Mouse (Mus musculus): Measurements from ENCODE around the gene Drosha. TPM values are rescaled to one million over a fixed set of nuclear protein-coding genes. Genes with fewer than 3 reads are reported as not detected.

Drosha gene
- polyA plus RNA-seq, 1 experiment from 2014 or later: 28.1 TPM

- WGBS: 84% methylated on average over 4 of the region's 4 CpGs
- no peaks in the 10 kb centered on the region for H3K9me3 ChIP-seq
- H3K27me3 ChIP-seq (replicated peaks): no peaks in the 10 kb centered on the region
- H3K27ac ChIP-seq: no peak overlapping the region
- H3K4me1 ChIP-seq: no peaks in the 10 kb centered on the region
- no peak for ATAC-seq (ENCODE audit: insufficient read depth, low FRiP score, low read depth)
- H3K36me3 ChIP-seq: 0 out of 2 replicates have a peak, but pooled peaks cover 2% of the 10 kb centered on the region
- no peak overlapping the region for H3K4me3 ChIP-seq (replicated peaks)
- H3K9ac ChIP-seq: no peak overlapping the region
- H3K4me2 ChIP-seq: no peak overlapping the region
These were observed 19.5 kb upstream of the Drosha start for GRCm38 (mm10) chr15:12805071-12805470.

- 83% methylated on average over 10 of the region's 10 CpGs for WGBS
- Histone ChIP-seq H3K36me3 (peaks cover 19% of the 10 kb centered on the region), H3K4me2 (no peak overlapping the region), H3K9me3 (no peaks in the 10 kb centered on the region), H3K27me3 (replicated peaks) (no peaks in the 10 kb centered on the region), H3K4me1 (no peaks in the 10 kb centered on the region), H3K27ac (no peak overlapping the region), H3K9ac (no peak overlapping the region), H3K4me3 (replicated peaks) (no peak overlapping the region)
- no peak for ATAC-seq (ENCODE audit: insufficient read depth, low FRiP score, low read depth)
These were observed 17.5 kb upstream of the Drosha start for GRCm38 (mm10) chr15:12807088-12807487.

- Histone ChIP-seq H3K9me3 (no peaks in the 10 kb centered on the region), H3K4me3 (replicated peaks) (no peak overlapping the region), H3K36me3 (peaks cover 31% of the 10 kb centered on the region), H3K4me2 (no peak overlapping the region), H3K27ac (no peak overlapping the region), H3K27me3 (replicated peaks) (no peaks in the 10 kb centered on the region), H3K9ac (no peak overlapping the region), H3K4me1 (no peaks in the 10 kb centered on the region)
- ATAC-seq (ENCODE audit: insufficient read depth, low FRiP score, low read depth): no peak
- 83% methylated on average over 6 of the region's 6 CpGs for WGBS
These were observed 15.3 kb upstream of the Drosha start for GRCm38 (mm10) chr15:12809305-12809704.

- 94% methylated on average over 11 of the region's 11 CpGs for WGBS
- no peak for ATAC-seq (ENCODE audit: insufficient read depth, low FRiP score, low read depth)
- Histone ChIP-seq H3K27ac (no peak overlapping the region), H3K27me3 (replicated peaks) (no peaks in the 10 kb centered on the region), H3K36me3 (peaks cover 57% of the 10 kb centered on the region), H3K9ac (no peak overlapping the region), H3K9me3 (no peaks in the 10 kb centered on the region), H3K4me1 (no peaks in the 10 kb centered on the region), H3K4me2 (no peak overlapping the region), H3K4me3 (replicated peaks) (no peak overlapping the region)
These were observed 12.0 kb upstream of the Drosha start for GRCm38 (mm10) chr15:12812646-12813045.

- Histone ChIP-seq H3K27me3 (replicated peaks) (no peaks in the 10 kb centered on the region), H3K4me3 (replicated peaks) (no peak overlapping the region), H3K36me3 (peaks cover 55% of the 10 kb centered on the region), H3K27ac (no peak overlapping the region), H3K9ac (no peak overlapping the region), H3K4me2 (no peak overlapping the region), H3K4me1 (no peaks in the 10 kb centered on the region), H3K9me3 (no peaks in the 10 kb centered on the region)
- ATAC-seq (ENCODE audit: insufficient read depth, low FRiP score, low read depth): no peak
- 89% methylated on average over 8 of the region's 8 CpGs for WGBS
These were observed 7.0 kb upstream of the Drosha start for GRCm38 (mm10) chr15:12817592-12817991.

GRCm38 (mm10) chr15:12822416-12823395 is 1.9 kb upstream of the Drosha start:
- H3K4me3 ChIP-seq (replicated peaks): no peak overlapping the region

GRCm38 (mm10) chr15:12823455-12824119 is 1.0 kb upstream of the Drosha start:
- Histone ChIP-seq H3K9me3 (no peaks in the 10 kb centered on the region), H3K4me1 (peaks cover 15% of the 10 kb centered on the region), H3K27me3 (replicated peaks) (no peaks in the 10 kb centered on the region), H3K9ac (peak overlapping the region; percentile 45), H3K4me2 (peak overlapping the region; percentile 73), H3K27ac (peak overlapping the region; percentile 2; the same call in 1 of the 2 replicates), H3K4me3 (replicated peaks) (peak overlapping the region; percentile 70), H3K36me3 (peaks cover 22% of the 10 kb centered on the region; the same call in 1 of the 2 replicates)
- WGBS: 86% methylated on average over 2 of the region's 2 CpGs
- no peak for ATAC-seq (ENCODE audit: insufficient read depth, low FRiP score, low read depth)

More at GRCm38 (mm10) chr15:12822416-12823395, 1.9 kb upstream of the Drosha start:
- H3K9me3 ChIP-seq: no peaks in the 10 kb centered on the region
- H3K27me3 ChIP-seq (replicated peaks): no peaks in the 10 kb centered on the region
- no peak overlapping the region for H3K9ac ChIP-seq
- WGBS: 77% methylated on average over 9 of the region's 9 CpGs
- H3K36me3 ChIP-seq: peaks cover 25% of the 10 kb centered on the region; the same call in 1 of the 2 replicates
- no peak for ATAC-seq (ENCODE audit: insufficient read depth, low FRiP score, low read depth)
- H3K4me1 ChIP-seq: peaks cover 15% of the 10 kb centered on the region
- no peak overlapping the region for H3K27ac ChIP-seq
- H3K4me2 ChIP-seq: no peak overlapping the region

- peaks cover 21% of the 10 kb centered on the region; the same call in 1 of the 2 replicates for H3K36me3 ChIP-seq
- WGBS: 0% methylated on average over 31 of the region's 31 CpGs
- H3K4me1 ChIP-seq: peaks cover 15% of the 10 kb centered on the region
- H3K9me3 ChIP-seq: no peaks in the 10 kb centered on the region
- ATAC-seq (ENCODE audit: insufficient read depth, low FRiP score, low read depth): no peak; the same call in 1 of the 2 replicates
- H3K9ac ChIP-seq: peak overlapping the region; percentile 73
- peak overlapping the region; percentile 61 for H3K4me2 ChIP-seq
- peak overlapping the region; percentile 70 for H3K4me3 ChIP-seq (replicated peaks)
- peak overlapping the region; percentile 63 for H3K27ac ChIP-seq
- no peaks in the 10 kb centered on the region for H3K27me3 ChIP-seq (replicated peaks)
These were observed 350 bp downstream of the Drosha start for GRCm38 (mm10) chr15:12824965-12825364.

- H3K4me1 ChIP-seq: peaks cover 15% of the 10 kb centered on the region
- no peak overlapping the region for H3K9ac ChIP-seq
- no peaks in the 10 kb centered on the region for H3K27me3 ChIP-seq (replicated peaks)
- H3K36me3 ChIP-seq: peaks cover 21% of the 10 kb centered on the region; the same call in 1 of the 2 replicates
- peak overlapping the region; percentile 70 for H3K4me3 ChIP-seq (replicated peaks)
- peak overlapping the region; percentile 61 for H3K4me2 ChIP-seq
- H3K9me3 ChIP-seq: no peaks in the 10 kb centered on the region
- ATAC-seq (ENCODE audit: insufficient read depth, low FRiP score, low read depth): no peak
- WGBS: 45% methylated on average over 12 of the region's 12 CpGs
- no peak overlapping the region for H3K27ac ChIP-seq
These were observed 793 bp downstream of the Drosha start for GRCm38 (mm10) chr15:12825408-12825807.

GRCm38 (mm10) chr15:12829878-12830277 is 5.3 kb downstream of the Drosha start:
- no peak for ATAC-seq (ENCODE audit: insufficient read depth, low FRiP score, low read depth)
- Histone ChIP-seq H3K4me1 (peaks cover 12% of the 10 kb centered on the region; the same call in 1 of the 2 replicates), H3K4me2 (no peak overlapping the region), H3K27ac (no peak overlapping the region), H3K27me3 (replicated peaks) (no peaks in the 10 kb centered on the region), H3K9ac (no peak overlapping the region), H3K4me3 (replicated peaks) (no peak overlapping the region), H3K9me3 (no peaks in the 10 kb centered on the region), H3K36me3 (peaks cover 28% of the 10 kb centered on the region)
- WGBS: 91% methylated on average over 3 of the region's 3 CpGs

GRCm38 (mm10) chr15:12832599-12832998 is 8.0 kb downstream of the Drosha start:
- H3K4me2 ChIP-seq: no peak overlapping the region
- no peaks in the 10 kb centered on the region for H3K27me3 ChIP-seq (replicated peaks)
- H3K4me1 ChIP-seq: no peaks in the 10 kb centered on the region
- no peak for ATAC-seq (ENCODE audit: insufficient read depth, low FRiP score, low read depth)
- H3K36me3 ChIP-seq: peaks cover 32% of the 10 kb centered on the region
- H3K9ac ChIP-seq: no peak overlapping the region
- H3K4me3 ChIP-seq (replicated peaks): no peak overlapping the region
- no peaks in the 10 kb centered on the region for H3K9me3 ChIP-seq
- 94% methylated on average over 4 of the region's 4 CpGs for WGBS
- no peak overlapping the region for H3K27ac ChIP-seq

- Histone ChIP-seq H3K9ac (no peak overlapping the region), H3K4me1 (no peaks in the 10 kb centered on the region), H3K27me3 (replicated peaks) (no peaks in the 10 kb centered on the region), H3K36me3 (peaks cover 37% of the 10 kb centered on the region), H3K4me3 (replicated peaks) (no peak overlapping the region), H3K27ac (no peak overlapping the region), H3K9me3 (no peaks in the 10 kb centered on the region), H3K4me2 (no peak overlapping the region)
- ATAC-seq (ENCODE audit: insufficient read depth, low FRiP score, low read depth): no peak
- WGBS: 99% methylated on average over 31 of the region's 31 CpGs
These were observed 8.8 kb downstream of the Drosha start for GRCm38 (mm10) chr15:12833385-12833784.

Data from stomach, embryonic 15.5 days (tissue).